27 mouse cellular contexts compared by ENCODE assay signal in genomic region chr17:28771289-28771688, GRCm38 (mm10). TPM values are rescaled to one million over a fixed set of nuclear protein-coding genes. Genes with fewer than 3 reads are reported as not detected.
DNase-seq lines count a peak whose midpoint lies in the region; ATAC-seq and TF ChIP-seq lines count a peak whose summit lies in the region.
"Had no signal": no experiment of that assay in that cellular context is flagged by ENCODE, and none has a peak within 500 bp of the region (broad histone marks: within the 10 kb centered on the region; RNA-seq: fewer than 3 reads in every experiment).

No protein-coding gene starts in this region.

- no peak overlapping the region for H3K27ac ChIP-seq in liver, postnatal 0 days (ENCODE audit: low read depth)
- no peak overlapping the region for H3K27ac ChIP-seq in liver, embryonic 12.5 days
- H3K27ac ChIP-seq in intestine, embryonic 15.5 days = peak overlapping the region; percentile 37; the same call in 1 of the 2 replicates
- H3K27ac ChIP-seq: embryonic facial prominence, embryonic 12.5 days; forebrain, embryonic 12.5 days; forebrain, embryonic 15.5 days; heart, embryonic 15.5 days; hindbrain, embryonic 12.5 days; hindbrain, embryonic 15.5 days had no signal

- 85% methylated on average over 5 of the region's 5 CpGs for WGBS in liver, postnatal 0 days (ENCODE audit: insufficient replicate concordance)
- WGBS in liver, embryonic 12.5 days (ENCODE audit: insufficient replicate concordance) = 64% methylated on average over 5 of the region's 5 CpGs
- WGBS in intestine, embryonic 15.5 days = 81% methylated on average over 5 of the region's 5 CpGs
- 53% methylated on average over 5 of the region's 5 CpGs for WGBS in large intestine, adult 2 months

- no peak overlapping the region for H3K9ac ChIP-seq in liver, postnatal 0 days (replicated peaks)
- H3K9ac ChIP-seq in liver, embryonic 12.5 days = no peak overlapping the region
- H3K9ac ChIP-seq in intestine, embryonic 15.5 days = no peak overlapping the region
- H3K9ac ChIP-seq: embryonic facial prominence, embryonic 12.5 days; forebrain, embryonic 12.5 days; forebrain, embryonic 15.5 days; heart, embryonic 12.5 days; heart, embryonic 15.5 days; hindbrain, embryonic 12.5 days; hindbrain, embryonic 15.5 days had no signal

- no peak overlapping the region for H3K4me3 ChIP-seq in liver, postnatal 0 days (ENCODE audit: low read depth, low read length)
- no peak overlapping the region for H3K4me3 ChIP-seq in liver, embryonic 12.5 days
- peak overlapping the region; percentile 60; the same call in 1 of the 2 replicates for H3K4me3 ChIP-seq in intestine, embryonic 15.5 days (replicated peaks)
- H3K4me3 ChIP-seq: embryonic facial prominence, embryonic 12.5 days; erythroblast, embryonic 14.5 days; forebrain, embryonic 12.5 days; forebrain, embryonic 15.5 days; heart, embryonic 12.5 days; heart, embryonic 15.5 days; hindbrain, embryonic 12.5 days; hindbrain, embryonic 15.5 days had no signal

- no peaks in the 10 kb centered on the region for H3K36me3 ChIP-seq in liver, postnatal 0 days (replicated peaks; ENCODE audit: insufficient read depth, low read length)
- H3K36me3 ChIP-seq in liver, embryonic 12.5 days = no peaks in the 10 kb centered on the region
- H3K36me3 ChIP-seq in intestine, embryonic 15.5 days = peaks cover 9% of the 10 kb centered on the region
- H3K36me3 ChIP-seq: embryonic facial prominence, embryonic 12.5 days; forebrain, embryonic 12.5 days; forebrain, embryonic 15.5 days; G1E; heart, embryonic 12.5 days; heart, embryonic 15.5 days; hindbrain, embryonic 12.5 days; hindbrain, embryonic 15.5 days had no signal

- peak overlapping the region; percentile 78; the same call in 1 of the 2 replicates for H3K4me2 ChIP-seq in liver, postnatal 0 days (ENCODE audit: low read depth, low read length)
- no peak overlapping the region for H3K4me2 ChIP-seq in liver, embryonic 12.5 days
- peak overlapping the region; percentile 92 for H3K4me2 ChIP-seq in intestine, embryonic 15.5 days (replicated peaks)
- H3K4me2 ChIP-seq: embryonic facial prominence, embryonic 12.5 days; forebrain, embryonic 12.5 days; forebrain, embryonic 15.5 days; heart, embryonic 12.5 days; hindbrain, embryonic 12.5 days; hindbrain, embryonic 15.5 days had no signal

- TF ChIP-seq CTCF in liver, postnatal 0 days (IDR thresholded peaks at IDR 0.05; ENCODE audit: low read depth) = no peak

- peaks cover 32% of the 10 kb centered on the region for H3K27me3 ChIP-seq in liver, postnatal 0 days (ENCODE audit: insufficient read depth, low read length)
- H3K27me3 ChIP-seq in liver, embryonic 12.5 days (replicated peaks) = peaks cover 67% of the 10 kb centered on the region
- no peaks in the 10 kb centered on the region for H3K27me3 ChIP-seq in intestine, embryonic 15.5 days (replicated peaks)

- peaks cover 15% of the 10 kb centered on the region for H3K4me1 ChIP-seq in liver, postnatal 0 days (ENCODE audit: insufficient read depth)
- peaks cover 16% of the 10 kb centered on the region for H3K4me1 ChIP-seq in liver, embryonic 12.5 days
- H3K4me1 ChIP-seq in intestine, embryonic 15.5 days (replicated peaks) = peaks cover 14% of the 10 kb centered on the region

- DNase-seq in liver, postnatal 0 days = no peak
- peak; percentile 50 for DNase-seq in large intestine, adult 2 months (ENCODE audit: low read depth, low spot score)
- no peak for DNase-seq in thymus, postnatal 14 days
- DNase-seq: adrenal gland, postnatal 10 days; adrenal gland, postnatal 36 days; B cell, adult 2 months; cerebellum, adult 18-20 months; cerebellum, adult 9-10 months; cerebellum, postnatal 14 days; gastrocnemius, postnatal 25 days; heart, adult 18-20 months; heart, postnatal 10 days; heart, postnatal 4 days had no signal

- H3K9me3 ChIP-seq in liver, postnatal 0 days (ENCODE audit: low read length) = no peaks in the 10 kb centered on the region
- H3K9me3 ChIP-seq in liver, embryonic 12.5 days (replicated peaks) = peaks cover 4% of the 10 kb centered on the region; the same call in 1 of the 2 replicates
- H3K9me3 ChIP-seq in intestine, embryonic 15.5 days = no peaks in the 10 kb centered on the region
- H3K9me3 ChIP-seq: embryonic facial prominence, embryonic 12.5 days; forebrain, embryonic 12.5 days; forebrain, embryonic 15.5 days; heart, embryonic 15.5 days; hindbrain, embryonic 12.5 days; hindbrain, embryonic 15.5 days had no signal

- ATAC-seq in liver, postnatal 0 days = no peak
- no peak for ATAC-seq in liver, embryonic 12.5 days
- ATAC-seq in intestine, embryonic 15.5 days = peak; percentile 51
- no peak for ATAC-seq in megakaryocyte progenitor cell, adult 5-6 weeks (replicated peaks; ENCODE audit: poor library complexity)
- ATAC-seq: forebrain, embryonic 15.5 days; Patski had no signal

- no peak for TF ChIP-seq EP300 in liver, postnatal 0 days (IDR thresholded peaks at IDR 0.05; ENCODE audit: low read depth)

RNA-seq across cellular contexts. Expression of gene Mapk13, which starts 2.2 kb away (rescaled TPM):
- 25.2 and 27.6 TPM in 2 replicates for polyA plus RNA-seq in liver, postnatal 0 days (2015; fragmentation: Nextera tagmentation; extraction: Ambion mirVana)
- 2.3 and 2.5 TPM in 2 replicates for polyA plus RNA-seq in liver, embryonic 12.5 days (2016; fragmentation: Nextera tagmentation; extraction: Ambion mirVana)
- polyA plus RNA-seq in intestine, embryonic 15.5 days (2015; fragmentation: Nextera tagmentation; extraction: Ambion mirVana) = 214 and 219 TPM in 2 replicates
- polyA plus RNA-seq in large intestine, adult 2 months (2012; rRNA removed) = 387 and 424 TPM in 2 replicates
- total RNA-seq in megakaryocyte progenitor cell, adult 5-6 weeks (2015) = 1.3 and 2.2 TPM in 2 replicates
- total RNA-seq in megakaryocyte progenitor cell, adult 5-6 weeks (2017) = 1.1 and 4.8 TPM in 2 replicates
- total RNA-seq: CH12.LX had no signal
- polyA plus RNA-seq: erythroblast, embryonic 14.5 days; G1E had no signal

RNA-seq across cellular contexts. Expression of gene Brpf3, which starts 29.6 kb away (rescaled TPM):
- 33.9 and 35.6 TPM in 2 replicates for polyA plus RNA-seq in liver, postnatal 0 days (2015; fragmentation: Nextera tagmentation; extraction: Ambion mirVana)
- 67.4 and 68.8 TPM in 2 replicates for polyA plus RNA-seq in liver, embryonic 12.5 days (2016; fragmentation: Nextera tagmentation; extraction: Ambion mirVana)
- 13.1 and 18.1 TPM in 2 replicates for polyA plus RNA-seq in intestine, embryonic 15.5 days (2015; fragmentation: Nextera tagmentation; extraction: Ambion mirVana)
- 71.3 and 102 TPM in 2 replicates for polyA plus RNA-seq in large intestine, adult 2 months (2012; rRNA removed)
- total RNA-seq in megakaryocyte progenitor cell, adult 5-6 weeks (2015) = 29.5 and 29.9 TPM in 2 replicates
- 3.4 and 3.9 TPM in 2 replicates for total RNA-seq in megakaryocyte progenitor cell, adult 5-6 weeks (2017)

RNA-seq across cellular contexts. Expression of gene AC170998.1, which starts 45.4 kb away (rescaled TPM):
- 0.80 and 1.1 TPM in 2 replicates for polyA plus RNA-seq in liver, postnatal 0 days (2015; fragmentation: Nextera tagmentation; extraction: Ambion mirVana)
- polyA plus RNA-seq in liver, embryonic 12.5 days (2016; fragmentation: Nextera tagmentation; extraction: Ambion mirVana) = 2.5 and 3.1 TPM in 2 replicates
- 2.1 and 2.4 TPM in 2 replicates for polyA plus RNA-seq in intestine, embryonic 15.5 days (2015; fragmentation: Nextera tagmentation; extraction: Ambion mirVana)
- polyA plus RNA-seq in large intestine, adult 2 months (2012; rRNA removed) = 0.26 and 0.44 TPM in 2 replicates
- total RNA-seq in megakaryocyte progenitor cell, adult 5-6 weeks (2015) = 4.3 and 6.5 TPM in 2 replicates
- total RNA-seq in megakaryocyte progenitor cell, adult 5-6 weeks (2017) = 1.1 and 5.1 TPM in 2 replicates
- polyA plus RNA-seq: erythroblast, embryonic 14.5 days; G1E had no signal
